Mouse (Mus musculus) stomach, postnatal 0 days (tissue): ENCODE results near the gene Tmem120b.

Experiments used
- CTCF ChIP-seq: IDR thresholded peaks from 2 replicates; pipeline ENCODE4 v1.5.1; 2016; ENCODE audit warnings: antibody characterized with exemption, low read depth, mild to moderate bottlenecking, moderate library complexity
- EP300 ChIP-seq: optimal IDR thresholded peaks from 2 replicates; pipeline ENCODE3; 2016; ENCODE audit warnings: antibody characterized with exemption

DNA sequence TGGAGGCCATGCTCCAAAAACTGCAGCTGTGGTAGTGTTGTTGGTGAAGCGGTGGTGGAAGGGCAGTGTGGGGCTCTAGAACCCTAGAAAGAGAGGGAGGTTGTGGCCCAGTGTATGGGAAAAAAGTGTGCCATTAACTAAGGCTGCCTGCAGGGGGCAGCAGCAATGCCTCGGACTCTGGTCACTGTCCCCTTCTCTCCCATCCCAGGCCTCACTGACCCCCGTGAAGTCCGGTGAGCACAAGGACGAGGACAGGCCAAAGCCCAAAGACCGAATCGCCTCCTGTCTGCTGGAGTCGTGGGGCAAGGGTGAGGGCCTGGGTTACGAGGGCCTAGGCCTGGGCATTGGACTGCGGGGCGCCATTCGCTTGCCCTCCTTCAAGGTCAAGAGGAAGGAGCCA is 88.5 kb downstream of the Tmem120b start:
- TF ChIP-seq CTCF (peak; percentile 67), EP300 (no peak)
